Mouse (Mus musculus) cerebellum, adult 18-20 months (tissue): ENCODE results near the gene Camta2.
A peak's percentile ranks its signal among the peaks of the same experiment; 100 is the strongest.

Experiments
- DNase-seq, 2 experiments: peaks; one replicate each; pipeline ENCODE4 v3.0.0; 2021

The Camta2 gene

GRCm38 (mm10) chr11:70663101-70663500, 24.8 kb downstream of the Camta2 start:
- no peak for DNase-seq

- DNase-seq, result no peak
Measured at GRCm38 (mm10) chr11:70660571-70660970, 27.3 kb downstream of the Camta2 start.

- no peak for DNase-seq
Measured at GRCm38 (mm10) chr11:70658942-70659341, 29.0 kb downstream of the Camta2 start.

- DNase-seq, result no peak
Measured at GRCm38 (mm10) chr11:70658521-70658920, 29.4 kb downstream of the Camta2 start.

GRCm38 (mm10) chr11:70657991-70658390, 29.9 kb downstream of the Camta2 start:
- DNase-seq, result no peak

GRCm38 (mm10) chr11:70657573-70657972, 30.3 kb downstream of the Camta2 start:
- peak in 1 of 2 experiments; percentile 3 for DNase-seq

GRCm38 (mm10) chr11:70656964-70657363, 30.9 kb downstream of the Camta2 start, which contains the start of gene Eno3:
Gene Eno3 (plus strand): TSS chr11:70657202.
- DNase-seq, result peak in 1 of 2 experiments; percentile 24

GRCm38 (mm10) chr11:70656456-70656927, 31.4 kb downstream of the Camta2 start:
- DNase-seq, result peak in 1 of 2 experiments; percentile 47

GRCm38 (mm10) chr11:70655571-70656455, 32.1 kb downstream of the Camta2 start:
- peak; percentile 18 to 49 for DNase-seq

GRCm38 (mm10) chr11:70654923-70655570, 32.9 kb downstream of the Camta2 start:
- peak; percentile 81 to 86 for DNase-seq

GRCm38 (mm10) chr11:70654198-70654922, 33.5 kb downstream of the Camta2 start, which contains the start of gene Pfn1:
Gene Pfn1 (minus strand): TSS chr11:70654644.
- peak; percentile 78 to 82 for DNase-seq

GRCm38 (mm10) chr11:70653345-70654197, 34.3 kb downstream of the Camta2 start:
- peak; percentile 63 to 80 for DNase-seq

- no peak for DNase-seq
Measured at GRCm38 (mm10) chr11:70652884-70653344, 35.0 kb downstream of the Camta2 start.

- peak in 1 of 2 experiments; percentile 10 for DNase-seq
Measured at GRCm38 (mm10) chr11:70652029-70652883, 35.6 kb downstream of the Camta2 start.

GRCm38 (mm10) chr11:70651391-70651790, 36.5 kb downstream of the Camta2 start:
- DNase-seq, result peak in 1 of 2 experiments; percentile 8

- peak in 1 of 2 experiments; percentile 18 for DNase-seq
Measured at GRCm38 (mm10) chr11:70650322-70651175, 37.4 kb downstream of the Camta2 start.

- peak in 1 of 2 experiments; percentile 6 for DNase-seq
Measured at GRCm38 (mm10) chr11:70649185-70649734, 38.6 kb downstream of the Camta2 start.

GRCm38 (mm10) chr11:70648512-70648911, 39.4 kb downstream of the Camta2 start:
- no peak for DNase-seq

- DNase-seq, result peak; percentile 36 to 48
Measured at GRCm38 (mm10) chr11:70647716-70648420, 40.0 kb downstream of the Camta2 start.
